ENCODE assay signal across 14 mouse cellular contexts in genomic region chr8:126026584-126026983, GRCm38 (mm10). TPM values are rescaled to one million over a fixed set of nuclear protein-coding genes. Genes with fewer than 3 reads are reported as not detected.
DNase-seq lines count a peak whose midpoint lies in the region; ATAC-seq and TF ChIP-seq lines count a peak whose summit lies in the region.
"Had no signal": no experiment of that assay in that cellular context is flagged by ENCODE, and none has a peak within 500 bp of the region (broad histone marks: within the 10 kb centered on the region; RNA-seq: fewer than 3 reads in every experiment).

No protein-coding gene starts in this region.

- no peak overlapping the region for H3K4me3 ChIP-seq in layer of hippocampus, adult 2 months
- H3K4me3 ChIP-seq in stomach, embryonic 15.5 days (replicated peaks), result no peak overlapping the region
- no peak overlapping the region for H3K4me3 ChIP-seq in left cerebral cortex, adult 2 months
- H3K4me3 ChIP-seq: limb, embryonic 15.5 days; midbrain, embryonic 15.5 days had no signal

- H3K9me3 ChIP-seq in stomach, embryonic 15.5 days, result no peaks in the 10 kb centered on the region
- H3K9me3 ChIP-seq: limb, embryonic 15.5 days; midbrain, embryonic 15.5 days had no signal

- no peak overlapping the region for H3K9ac ChIP-seq in stomach, embryonic 15.5 days
- H3K9ac ChIP-seq: limb, embryonic 15.5 days; midbrain, embryonic 15.5 days had no signal

- H3K36me3 ChIP-seq in stomach, embryonic 15.5 days, result no peaks in the 10 kb centered on the region
- H3K36me3 ChIP-seq: midbrain, embryonic 15.5 days had no signal

- H3K4me2 ChIP-seq in stomach, embryonic 15.5 days, result no peak overlapping the region
- H3K4me2 ChIP-seq: limb, embryonic 15.5 days; midbrain, embryonic 15.5 days had no signal

- peak overlapping the region; percentile 24; the same call in 1 of the 2 replicates for H3K27ac ChIP-seq in layer of hippocampus, adult 2 months
- H3K27ac ChIP-seq in stomach, embryonic 15.5 days, result peak overlapping the region; percentile 6; the same call in 1 of the 2 replicates
- H3K27ac ChIP-seq in left cerebral cortex, adult 2 months, result no peak overlapping the region
- H3K27ac ChIP-seq: limb, embryonic 15.5 days; midbrain, embryonic 15.5 days had no signal

- DNase-seq in layer of hippocampus, adult 2 months (ENCODE audit: low spot score in 2 of 2), result no peak
- no peak for DNase-seq in layer of hippocampus, postnatal 10 days (ENCODE audit: low spot score in 2 of 2)
- peak; percentile 58 to 68 for DNase-seq in kidney, postnatal 4 days
- no peak for DNase-seq in right cerebral cortex, adult 18-20 months
- no peak for DNase-seq in retina, embryonic 14.5 days (ENCODE audit: low spot score)
- DNase-seq in left cerebral cortex, adult 2 months (ENCODE audit: extremely low spot score in 1 of 2, low spot score in 2 of 2), result no peak
- DNase-seq: heart, postnatal 14 days; thymus, postnatal 36 days had no signal

- no peaks in the 10 kb centered on the region for H3K4me1 ChIP-seq in stomach, embryonic 15.5 days
- H3K4me1 ChIP-seq: midbrain, embryonic 15.5 days had no signal

- ATAC-seq in granulocyte monocyte progenitor cell, adult 5-6 weeks (replicated peaks; ENCODE audit: poor library complexity, severe bottlenecking), result peak; percentile 58
- ATAC-seq in stomach, embryonic 15.5 days (ENCODE audit: insufficient read depth, low FRiP score, low read depth), result peak; percentile 47; the same call in 1 of the 2 replicates
- ATAC-seq: CD4-positive, CD25-positive, alpha-beta regulatory T cell, adult 4 months; forebrain, embryonic 14.5 days; midbrain, embryonic 15.5 days had no signal

- TF ChIP-seq CTCF in layer of hippocampus, adult 2 months (conservative IDR thresholded peaks at IDR 0.05), result no peak
- TF ChIP-seq CTCF in left cerebral cortex, adult 2 months (IDR thresholded peaks at IDR 0.05), result no peak

- intact Hi-C loops in left cerebral cortex, adult 2 months (cut with DNase I), result no loop called here

- 53% methylated on average over 9 of the region's 9 CpGs for WGBS in stomach, embryonic 15.5 days

- H3K27me3 ChIP-seq in stomach, embryonic 15.5 days (replicated peaks), result no peaks in the 10 kb centered on the region
- H3K27me3 ChIP-seq: limb, embryonic 15.5 days; midbrain, embryonic 15.5 days had no signal

RNA-seq across cellular contexts. Expression of gene Kcnk1, which starts 31.6 kb away (rescaled TPM):
- 10 to 100 TPM; 73.4 to 77.5 TPM for total RNA-seq in layer of hippocampus, adult 2 months (2021)
- 10 to 100 TPM; 62.5 to 67.6 TPM for total RNA-seq in layer of hippocampus, postnatal 10 days (2021)
- not detected in 2 replicates for total RNA-seq in granulocyte monocyte progenitor cell, adult 5-6 weeks (2014; fragmentation: Nextera tagmentation)
- total RNA-seq in granulocyte monocyte progenitor cell, adult 5-6 weeks (2017), result not detected in 2 replicates
- 58.1 and 69.1 TPM in 2 replicates for polyA plus RNA-seq in stomach, embryonic 15.5 days (2015; fragmentation: Nextera tagmentation; extraction: Ambion mirVana)
- total RNA-seq in left cerebral cortex, adult 2 months (2021), result 10 to 100 TPM; 90.0 to 91.1 TPM
- total RNA-seq: heart, postnatal 14 days had no signal
- polyA plus RNA-seq: CD4-positive, CD25-positive, alpha-beta regulatory T cell, adult 4 months had no signal

Comparison
In these comparisons a context has a peak if more than half of its experiments do, and no peak if none do; other contexts are left out.
1. DNase-seq: peak in kidney, postnatal 4 days (2 of 2); none in layer of hippocampus, adult 2 months (0 of 2), layer of hippocampus, postnatal 10 days (0 of 2), right cerebral cortex, adult 18-20 months (single experiment), retina, embryonic 14.5 days (single experiment) and left cerebral cortex, adult 2 months (0 of 2).
2. RNA of gene Kcnk1, which starts 31.6 kb away (total RNA-seq): 90.0 to 91.1 TPM in left cerebral cortex, adult 2 months, 73.4 to 77.5 TPM in layer of hippocampus, adult 2 months and 62.5 to 67.6 TPM in layer of hippocampus, postnatal 10 days; not detected in granulocyte monocyte progenitor cell, adult 5-6 weeks; every median in the first group is over 10 times any median in the second.